Mouse (Mus musculus) midbrain, embryonic 14.5 days (tissue): ENCODE data around the gene Akap2. TPM values are rescaled to one million over a fixed set of nuclear protein-coding genes. Genes with fewer than 3 reads are reported as not detected.
"Not testable (repeated sequence)": the region's sequence is repeated elsewhere in the genome, so short reads cannot be mapped to it uniquely, and the experiment has no call there.

Experiments
- ATAC-seq: fragments of 200-750 bp; cut with Nextera tagmentation; 2 replicates; pipeline ENCODE4 v1.8.0; 2017; ENCODE audit warnings: moderate number of reproducible peaks, moderate library complexity; ENCODE audit not compliant: low FRiP score, low TSS enrichment
- DNase-seq: peaks from one replicate; pipeline ENCODE4 v3.0.0-alpha.2; 2015
- H3K27ac ChIP-seq: fragments of 300-500 bp; sonication (generic); replicated peaks from 2 replicates; pipeline ENCODE4 v1.5.1; 2014; ENCODE audit warnings: mild to moderate bottlenecking, low read depth, low read length, moderate library complexity
- H3K27me3 ChIP-seq: fragments of 300-500 bp; sonication (generic); 2 replicates; pipeline ENCODE4 v1.6.1; 2014; ENCODE audit warnings: low read length, control low read depth, mixed read lengths; ENCODE audit not compliant: control insufficient read depth, insufficient read depth
- H3K36me3 ChIP-seq: fragments of 300-500 bp; sonication (generic); 2 replicates; pipeline ENCODE4 v1.6.1; 2014; ENCODE audit warnings: low read length, control low read depth; ENCODE audit not compliant: control insufficient read depth, insufficient read depth
- H3K4me1 ChIP-seq: fragments of 300-500 bp; sonication (generic); 2 replicates; pipeline ENCODE4 v1.6.1; 2014; ENCODE audit warnings: mild to moderate bottlenecking, antibody characterized with exemption, low read length, control low read depth; ENCODE audit not compliant: control insufficient read depth, insufficient read depth
- H3K4me2 ChIP-seq: fragments of 300-500 bp; sonication (generic); 2 replicates; pipeline ENCODE4 v1.6.1; 2014; ENCODE audit warnings: mild to moderate bottlenecking, low read length, moderate library complexity
- H3K4me3 ChIP-seq: fragments of 300-500 bp; sonication (generic); replicated peaks from 2 replicates; pipeline ENCODE4 v1.5.1; 2014; ENCODE audit warnings: low read depth, low read length
- H3K9ac ChIP-seq: fragments of 300-500 bp; sonication (generic); replicated peaks from 2 replicates; pipeline ENCODE4 v1.6.1; 2014; ENCODE audit warnings: mild to moderate bottlenecking, low read length, moderate library complexity
- H3K9me3 ChIP-seq: fragments of 300-500 bp; sonication (generic); 2 replicates; pipeline ENCODE4 v1.6.1; 2016; ENCODE audit warnings: low read length, control low read depth, mixed read lengths; ENCODE audit not compliant: control insufficient read depth
- WGBS: fragments of 180-500 bp; shearing (Covaris S2); extraction: QIAGEN DNeasy Blood & Tissue Kit; methylation state at CpG from one replicate; pipeline ENCODE4 v1.1.7; 2014; 5-methylcytosine and 5-hydroxymethylcytosine counted together
- polyA plus RNA-seq: library from polyadenylated mRNA; unstranded; fragments of >200 nt; fragmentation: Nextera tagmentation; extraction: Ambion mirVana; gene quantifications from 2 replicates; pipeline ENCODE4 v1.2.1, GENCODE M21; 2014

Gene Akap2
- polyA plus RNA-seq, 1 experiment from 2014 or later, result 10.6 TPM

GRCm38 (mm10) chr4:57888978-57889377 is 171.5 kb downstream of the Akap2 start:
- ATAC-seq, result not testable (repeated sequence)

GRCm38 (mm10) chr4:57889773-57890172 is 172.3 kb downstream of the Akap2 start:
- Histone ChIP-seq H3K4me3 (no peak overlapping the region), H3K4me2 (no peak overlapping the region), H3K9ac (no peak overlapping the region), H3K36me3 (no peaks in the 10 kb centered on the region), H3K27me3 (no peaks in the 10 kb centered on the region), H3K9me3 (no peaks in the 10 kb centered on the region), H3K4me1 (peaks cover 17% of the 10 kb centered on the region), H3K27ac (no peak overlapping the region)
- WGBS, result 86% methylated on average over 8 of the region's 8 CpGs
- no peak for ATAC-seq
- no peak for DNase-seq

More at GRCm38 (mm10) chr4:57888978-57889377, 171.5 kb downstream of the Akap2 start:
- H3K27me3 ChIP-seq, DNase-seq, H3K9me3 ChIP-seq, H3K36me3 ChIP-seq, H3K9ac ChIP-seq, H3K27ac ChIP-seq, H3K4me3 ChIP-seq, H3K4me2 ChIP-seq: not testable (repeated sequence)
- WGBS, result 95% methylated on average over 1 of the region's 1 CpGs
- peaks cover 17% of the 10 kb centered on the region for H3K4me1 ChIP-seq

GRCm38 (mm10) chr4:57892001-57892586 is 174.6 kb downstream of the Akap2 start:
- DNase-seq (peak; percentile 39), ATAC-seq (peak; percentile 46; the same call in 1 of the 2 replicates)
- Histone ChIP-seq H3K27ac (no peak overlapping the region), H3K4me3 (no peak overlapping the region), H3K27me3 (no peaks in the 10 kb centered on the region), H3K4me2 (no peak overlapping the region), H3K4me1 (peaks cover 13% of the 10 kb centered on the region), H3K36me3 (no peaks in the 10 kb centered on the region), H3K9me3 (no peaks in the 10 kb centered on the region), H3K9ac (no peak overlapping the region)
- 49% methylated on average over 10 of the region's 10 CpGs for WGBS

GRCm38 (mm10) chr4:57895140-57895539 is 177.7 kb downstream of the Akap2 start:
- Histone ChIP-seq H3K4me1 (peaks cover 13% of the 10 kb centered on the region), H3K36me3 (no peaks in the 10 kb centered on the region), H3K4me2 (no peak overlapping the region), H3K9me3 (no peaks in the 10 kb centered on the region), H3K27me3 (no peaks in the 10 kb centered on the region), H3K4me3 (no peak overlapping the region), H3K9ac (no peak overlapping the region), H3K27ac (no peak overlapping the region)
- DNase-seq (no peak), ATAC-seq (no peak)
- WGBS, result 16% methylated on average over 5 of the region's 5 CpGs

- H3K9ac ChIP-seq, result no peak overlapping the region
- H3K9me3 ChIP-seq, result no peaks in the 10 kb centered on the region
- DNase-seq (no peak), ATAC-seq (no peak)
- H3K4me3 ChIP-seq, result no peak overlapping the region
- peaks cover 13% of the 10 kb centered on the region for H3K4me1 ChIP-seq
- H3K36me3 ChIP-seq, result no peaks in the 10 kb centered on the region
- no peak overlapping the region for H3K27ac ChIP-seq
- WGBS, result 69% methylated on average over 6 of the region's 6 CpGs
- H3K4me2 ChIP-seq, result no peak overlapping the region
- no peaks in the 10 kb centered on the region for H3K27me3 ChIP-seq
These were observed 178.4 kb downstream of the Akap2 start for GRCm38 (mm10) chr4:57895902-57896301.

- Histone ChIP-seq H3K36me3 (no peaks in the 10 kb centered on the region), H3K9me3 (no peaks in the 10 kb centered on the region), H3K4me2 (no peak overlapping the region), H3K4me1 (peaks cover 11% of the 10 kb centered on the region), H3K9ac (no peak overlapping the region), H3K27ac (no peak overlapping the region), H3K27me3 (no peaks in the 10 kb centered on the region), H3K4me3 (no peak overlapping the region)
- ATAC-seq (no peak), DNase-seq (no peak)
- WGBS, result 84% methylated on average over 3 of the region's 3 CpGs
These were observed 179.2 kb downstream of the Akap2 start for GRCm38 (mm10) chr4:57896631-57897030.

GRCm38 (mm10) chr4:57901210-57901609 is 183.8 kb downstream of the Akap2 start:
- no peak overlapping the region for H3K4me2 ChIP-seq
- peak; percentile 80 for DNase-seq
- no peaks in the 10 kb centered on the region for H3K4me1 ChIP-seq
- H3K36me3 ChIP-seq, result no peaks in the 10 kb centered on the region
- no peak overlapping the region for H3K9ac ChIP-seq
- WGBS, result 8% methylated on average over 4 of the region's 4 CpGs
- H3K4me3 ChIP-seq, result no peak overlapping the region
- no peak overlapping the region for H3K27ac ChIP-seq
- no peaks in the 10 kb centered on the region for H3K9me3 ChIP-seq
- ATAC-seq, result 0 out of 2 replicates have a peak, but pooled peaks have one; percentile 41
- H3K27me3 ChIP-seq, result no peaks in the 10 kb centered on the region

- H3K36me3 ChIP-seq, result no peaks in the 10 kb centered on the region
- H3K9ac ChIP-seq, result no peak overlapping the region
- H3K27ac ChIP-seq, result no peak overlapping the region
- H3K27me3 ChIP-seq, result no peaks in the 10 kb centered on the region
- no peaks in the 10 kb centered on the region for H3K4me1 ChIP-seq
- ATAC-seq (no peak), DNase-seq (no peak)
- H3K4me3 ChIP-seq, result no peak overlapping the region
- WGBS, result 89% methylated on average over 5 of the region's 5 CpGs
- no peak overlapping the region for H3K4me2 ChIP-seq
- H3K9me3 ChIP-seq, result no peaks in the 10 kb centered on the region
These were observed 185.2 kb downstream of the Akap2 start for GRCm38 (mm10) chr4:57902619-57903018.

- WGBS, result 9% methylated on average over 5 of the region's 5 CpGs
- H3K4me2 ChIP-seq, result no peak overlapping the region
- DNase-seq, result peak; percentile 88
- H3K9ac ChIP-seq, result no peak overlapping the region
- no peak overlapping the region for H3K4me3 ChIP-seq
- no peaks in the 10 kb centered on the region for H3K9me3 ChIP-seq
- no peak overlapping the region for H3K27ac ChIP-seq
- peak; percentile 37 for ATAC-seq
- H3K4me1 ChIP-seq, result no peaks in the 10 kb centered on the region
- no peaks in the 10 kb centered on the region for H3K27me3 ChIP-seq
- no peaks in the 10 kb centered on the region for H3K36me3 ChIP-seq
These were observed 186.8 kb downstream of the Akap2 start for GRCm38 (mm10) chr4:57904211-57904610.
